Mouse (Mus musculus): Measurements from ENCODE around the gene Camk2n1.

Camk2n1 gene

GRCm38 (mm10) chr4:138447387-138447786, 6.7 kb upstream of the Camk2n1 start:
- DNase-seq (ENCODE audit: extremely low read depth, low read depth, low spot score) = no peak

DNA sequence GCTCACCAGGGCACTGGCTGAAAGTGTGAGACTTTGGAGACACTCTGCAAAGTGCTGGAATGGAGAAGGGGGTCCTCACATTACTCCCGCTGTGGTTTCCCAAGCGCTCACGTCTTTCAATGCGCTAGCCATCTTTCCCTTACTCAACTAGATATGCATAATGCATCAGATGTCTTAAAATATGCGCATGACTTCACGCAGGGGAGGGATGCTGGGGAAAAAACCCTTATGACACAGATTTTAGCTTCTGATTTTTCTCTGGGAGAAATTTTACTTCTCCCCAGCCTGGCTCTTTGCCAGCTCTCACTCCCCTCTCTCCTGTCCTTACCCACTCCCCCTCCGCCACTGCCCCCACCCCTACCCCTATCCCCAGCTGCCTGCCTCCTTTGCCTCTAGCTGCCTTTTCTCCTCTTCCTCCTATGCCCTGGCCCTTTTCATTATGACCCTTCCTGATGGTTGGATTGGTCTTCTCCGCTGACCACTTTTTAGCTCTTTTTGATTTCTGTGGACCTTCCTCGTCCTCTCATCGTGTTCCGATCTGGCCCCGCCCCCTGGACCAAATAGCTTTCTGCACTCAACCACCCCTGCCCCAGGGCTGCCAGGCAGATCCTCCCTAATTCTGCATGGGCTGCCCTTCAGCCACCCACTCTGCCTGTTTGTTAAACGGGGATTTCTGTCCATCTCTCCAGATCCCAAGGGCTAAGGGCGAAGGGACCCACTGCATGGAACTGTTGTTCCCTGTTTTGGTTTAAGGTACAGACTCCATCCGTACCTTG, 6.1 kb upstream of the Camk2n1 start:
- DNase-seq (ENCODE audit: extremely low read depth, low read depth, low spot score) = no peak

DNA sequence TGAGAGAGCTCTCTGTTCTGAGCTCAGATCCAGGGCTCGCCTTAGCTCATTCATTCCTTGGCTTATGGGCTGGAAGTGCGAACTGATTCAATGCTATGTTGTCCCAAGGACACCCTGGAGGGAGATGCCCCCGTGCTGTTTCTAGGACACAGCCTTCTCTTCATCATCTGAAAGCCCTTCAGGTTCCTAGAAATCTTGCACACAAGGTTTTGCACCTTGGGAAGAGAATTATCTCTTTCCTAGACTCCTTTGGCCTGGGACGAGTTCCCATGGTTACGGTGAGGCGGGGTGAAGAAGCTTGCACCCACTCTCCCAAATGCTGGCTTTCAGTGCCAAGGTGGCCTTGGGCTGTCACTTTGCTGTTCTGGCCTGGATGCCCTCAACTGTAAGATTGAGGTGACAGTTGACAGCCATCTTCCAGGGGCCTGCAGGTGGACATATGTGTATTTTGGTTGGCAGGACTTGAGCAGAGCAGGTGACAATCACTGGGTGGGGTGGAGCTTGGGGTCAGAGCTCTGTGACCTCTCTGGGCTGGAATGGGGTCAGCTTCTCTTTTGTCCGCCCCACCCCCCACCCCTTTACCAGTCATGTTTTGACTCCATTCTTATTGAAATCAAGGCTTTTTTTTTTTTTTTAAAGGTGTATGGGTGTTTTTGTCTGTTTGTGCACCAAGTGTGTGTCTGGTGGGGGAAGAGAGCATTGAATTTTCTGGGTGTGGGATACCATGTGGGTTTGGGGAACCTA, 5.1 kb upstream of the Camk2n1 start:
- no peak for DNase-seq (ENCODE audit: extremely low read depth, low read depth, low spot score)

DNA sequence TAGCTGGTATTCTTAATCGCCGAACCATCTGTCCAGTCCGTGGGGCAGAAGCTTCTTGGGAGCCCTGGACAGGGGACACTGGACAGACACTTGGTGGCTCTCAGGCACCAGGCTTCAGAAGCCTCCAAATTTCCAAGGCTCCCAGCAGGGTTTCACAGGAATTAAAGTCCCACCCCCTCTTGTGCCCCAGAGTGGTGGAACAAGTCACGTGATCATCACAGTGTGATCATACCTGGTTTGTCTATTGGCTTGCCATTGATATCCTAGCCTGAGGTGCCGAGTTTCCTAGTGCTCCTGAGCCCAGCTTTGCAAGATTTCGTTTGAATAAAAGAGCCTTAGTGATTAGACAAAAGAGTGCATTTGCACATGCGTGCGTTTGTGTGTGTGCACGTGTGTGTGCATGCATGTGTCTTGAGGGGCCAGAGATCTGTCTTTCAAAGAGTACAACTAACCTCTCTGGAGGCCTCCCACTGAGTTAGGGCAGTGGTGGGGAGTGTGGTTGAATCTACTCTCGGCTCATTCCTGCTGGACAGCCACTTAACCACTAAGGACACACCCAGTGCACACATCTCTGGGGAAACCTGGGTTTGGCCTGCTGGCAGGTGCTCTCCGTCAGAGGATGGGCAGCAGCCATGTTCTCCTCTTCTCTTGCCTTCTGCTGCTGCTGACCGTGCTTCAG, 4.3 kb upstream of the Camk2n1 start:
- DNase-seq (ENCODE audit: extremely low read depth, low read depth, low spot score) = no peak

DNA sequence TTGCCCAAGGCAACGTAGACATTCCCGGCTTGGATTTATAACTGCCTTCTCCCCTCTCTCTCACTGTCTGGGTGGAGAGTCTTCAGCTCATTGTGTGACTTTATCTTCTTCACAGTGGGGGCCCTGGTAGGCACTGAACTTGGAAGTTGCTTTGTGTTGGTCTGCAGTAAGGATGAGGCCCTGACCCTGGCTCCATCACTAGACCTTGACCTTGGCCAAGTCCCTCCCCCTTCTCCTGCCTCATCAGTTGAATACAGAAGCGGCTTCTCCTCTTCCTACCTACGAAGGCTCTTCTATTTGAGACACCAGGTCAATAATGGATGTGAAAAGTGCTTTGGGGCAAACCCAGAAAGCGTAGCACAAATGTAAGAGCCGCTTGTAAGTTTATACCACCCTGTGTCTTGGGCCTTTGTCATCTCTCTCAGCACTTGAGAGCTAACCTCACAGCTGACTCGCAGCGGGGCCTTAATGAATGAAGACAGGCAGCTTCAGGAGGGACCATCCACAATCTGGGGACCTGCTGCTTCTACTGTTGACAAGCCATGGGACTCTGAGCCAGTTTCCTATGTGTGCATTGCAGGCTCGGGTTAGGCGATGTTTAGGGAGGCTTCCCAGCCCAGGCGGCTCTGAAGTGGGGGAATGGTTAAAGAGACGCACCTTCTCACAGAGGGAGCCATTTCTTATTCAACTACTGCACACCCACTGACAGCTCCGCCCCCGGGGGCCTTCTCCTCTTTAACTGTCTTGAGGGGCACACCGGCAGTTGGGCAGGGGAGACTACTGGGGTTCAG, 1.6 kb upstream of the Camk2n1 start:
- DNase-seq (ENCODE audit: extremely low read depth, low read depth, low spot score) = no peak

DNA sequence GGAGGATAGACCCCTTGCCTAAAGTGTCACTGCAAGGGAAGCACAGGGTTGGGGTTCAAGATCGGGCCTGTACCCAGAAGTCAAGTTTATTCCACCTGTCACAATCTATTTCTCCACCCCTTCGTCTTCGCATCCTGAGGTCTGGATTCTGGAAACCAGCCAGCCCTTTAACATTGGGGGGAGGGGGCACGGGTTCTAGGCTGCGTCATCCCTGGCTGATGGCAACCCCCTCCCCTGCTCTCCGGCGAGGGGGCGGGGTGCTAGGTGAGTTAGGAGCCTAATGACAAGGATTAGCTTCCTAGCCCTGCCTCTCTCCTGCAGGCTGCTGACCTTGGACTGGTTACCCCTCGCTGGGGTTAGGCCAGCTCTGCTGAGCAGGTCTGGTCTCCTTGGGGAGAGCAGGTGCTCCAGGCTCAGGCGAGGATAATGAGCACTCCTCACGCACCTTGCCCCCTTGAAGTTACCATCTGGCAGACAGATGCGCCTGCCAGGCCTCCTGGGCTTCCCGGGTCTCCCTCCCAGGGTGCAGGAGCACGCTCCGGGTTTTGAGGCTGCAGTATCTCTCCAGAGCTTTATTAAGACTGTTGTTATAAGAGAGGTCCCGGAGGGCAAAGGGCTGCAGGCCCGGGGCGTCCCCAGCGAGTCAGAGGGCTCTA, 889 bp upstream of the Camk2n1 start:
- no peak for DNase-seq (ENCODE audit: extremely low read depth, low read depth, low spot score)

GRCm38 (mm10) chr4:138454571-138455140, 542 bp downstream of the Camk2n1 start:
- no peak for DNase-seq (ENCODE audit: extremely low read depth, low read depth, low spot score)

DNA sequence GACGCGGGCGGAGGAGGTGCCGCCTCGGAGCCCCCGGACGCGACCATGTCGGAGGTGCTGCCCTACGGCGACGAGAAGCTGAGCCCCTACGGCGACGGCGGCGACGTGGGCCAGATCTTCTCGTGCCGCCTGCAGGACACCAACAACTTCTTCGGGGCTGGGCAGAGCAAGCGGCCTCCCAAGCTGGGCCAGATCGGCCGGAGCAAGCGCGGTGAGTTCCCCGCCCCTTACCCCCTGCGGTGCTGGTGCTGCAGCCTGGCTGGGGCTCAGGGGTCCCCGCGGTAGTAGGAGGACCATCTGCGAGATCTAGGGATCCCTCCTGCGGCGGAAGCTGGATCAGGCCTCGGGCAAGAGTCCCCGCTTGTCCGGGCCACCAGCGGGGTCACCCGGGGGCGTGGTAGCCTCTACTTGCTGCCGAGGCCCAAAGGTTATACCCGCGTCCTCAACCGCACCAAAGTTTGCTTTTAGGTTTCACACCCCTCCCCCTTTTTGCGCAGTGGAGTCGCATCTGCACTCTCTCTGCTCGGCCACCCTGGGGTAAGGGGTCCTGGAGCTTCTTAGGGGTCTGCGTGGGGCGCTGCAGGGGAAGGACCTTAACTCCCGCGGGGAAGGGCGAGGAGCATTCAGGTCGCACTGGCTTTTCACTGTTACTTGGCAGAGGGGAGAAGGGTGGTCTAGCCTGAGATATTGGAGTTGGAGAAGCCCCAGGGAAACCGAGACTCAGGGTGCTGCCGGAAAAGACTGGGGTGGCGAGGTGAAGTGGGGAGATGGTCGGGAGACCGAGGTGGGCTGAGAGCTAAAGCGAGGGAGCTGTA, 1.2 kb downstream of the Camk2n1 start:
- no peak for DNase-seq (ENCODE audit: extremely low read depth, low read depth, low spot score)

DNA sequence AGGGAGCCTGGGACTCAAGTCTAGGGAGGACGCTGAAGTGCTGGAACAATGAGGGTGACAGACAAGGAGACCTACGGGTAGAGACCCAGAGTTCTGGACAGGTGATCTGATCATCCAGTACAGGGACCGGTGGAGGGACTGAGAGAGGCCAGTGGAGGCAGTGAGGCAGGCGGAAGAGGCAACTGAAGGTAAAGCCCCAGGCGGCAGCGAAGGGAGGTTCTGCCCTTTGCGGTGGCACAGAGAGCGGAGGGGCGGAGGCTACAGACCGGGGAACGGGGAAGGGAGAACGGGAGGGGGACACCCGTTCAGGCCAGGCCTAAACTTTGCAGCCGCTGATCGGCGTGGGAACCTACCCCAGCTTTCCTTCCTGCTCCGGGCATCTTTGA, 1.8 kb downstream of the Camk2n1 start:
- no peak for DNase-seq (ENCODE audit: extremely low read depth, low read depth, low spot score)

- no peak for DNase-seq (ENCODE audit: extremely low read depth, low read depth, low spot score)
Measured at GRCm38 (mm10) chr4:138456536-138456935, 2.4 kb downstream of the Camk2n1 start.

GRCm38 (mm10) chr4:138457091-138457490, 3.0 kb downstream of the Camk2n1 start:
- DNase-seq (ENCODE audit: extremely low read depth, low read depth, low spot score) = no peak

DNA sequence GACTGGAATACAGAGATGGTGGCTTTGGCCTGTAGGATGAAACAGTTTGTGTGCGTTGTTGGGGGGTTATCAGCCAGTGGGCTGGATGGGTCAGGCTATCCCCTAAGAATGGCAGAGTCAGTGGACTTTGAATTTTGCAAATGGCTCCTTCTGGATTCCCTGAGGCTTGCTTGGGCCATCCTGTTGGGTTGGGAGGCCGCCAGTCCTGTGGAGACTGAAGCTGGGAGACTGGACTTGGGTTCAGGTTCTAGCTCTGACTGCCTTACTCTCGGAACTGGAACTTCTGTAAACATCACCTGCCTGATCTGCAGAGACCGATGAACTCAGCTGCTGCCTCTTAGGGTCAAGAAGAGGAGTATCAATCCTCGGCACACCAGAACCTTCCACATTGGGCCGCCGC, 4.1 kb downstream of the Camk2n1 start:
- DNase-seq (ENCODE audit: extremely low read depth, low read depth, low spot score) = no peak

DNA sequence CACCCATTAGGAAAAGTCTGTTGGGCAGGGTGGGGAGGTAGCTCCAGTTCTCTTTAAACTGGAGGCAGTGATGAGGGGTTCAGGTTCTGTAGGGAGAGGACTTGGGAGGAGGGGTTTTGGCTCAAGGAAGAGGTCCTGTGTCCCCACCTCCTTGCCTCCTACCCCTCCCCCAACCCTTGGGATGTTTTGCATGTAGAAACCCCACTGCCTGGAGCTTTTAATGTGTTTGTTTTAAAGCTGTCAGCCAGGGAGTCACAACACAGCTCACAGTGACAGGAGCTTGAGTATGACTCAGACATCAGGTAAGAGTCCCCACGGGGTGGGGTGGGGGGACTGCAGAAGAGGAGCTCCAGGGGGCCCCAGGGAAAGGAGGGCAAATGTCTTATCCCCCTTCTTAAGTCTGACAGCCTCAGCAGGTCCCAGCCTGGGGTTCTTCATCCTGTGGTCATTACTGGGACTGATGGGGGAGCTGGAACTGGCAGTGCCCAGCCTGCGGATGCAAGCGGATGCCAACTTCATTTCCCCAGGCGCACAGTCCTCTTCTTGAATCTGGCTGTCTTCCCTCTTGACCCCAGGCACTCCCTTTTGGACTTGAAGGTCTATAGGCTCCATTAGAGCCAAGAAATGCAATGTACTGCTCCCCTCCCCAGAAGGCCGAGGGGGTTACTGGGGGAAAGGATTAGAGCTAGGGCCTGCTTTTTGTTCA, 4.8 kb downstream of the Camk2n1 start:
- no peak for DNase-seq (ENCODE audit: extremely low read depth, low read depth, low spot score)

DNA sequence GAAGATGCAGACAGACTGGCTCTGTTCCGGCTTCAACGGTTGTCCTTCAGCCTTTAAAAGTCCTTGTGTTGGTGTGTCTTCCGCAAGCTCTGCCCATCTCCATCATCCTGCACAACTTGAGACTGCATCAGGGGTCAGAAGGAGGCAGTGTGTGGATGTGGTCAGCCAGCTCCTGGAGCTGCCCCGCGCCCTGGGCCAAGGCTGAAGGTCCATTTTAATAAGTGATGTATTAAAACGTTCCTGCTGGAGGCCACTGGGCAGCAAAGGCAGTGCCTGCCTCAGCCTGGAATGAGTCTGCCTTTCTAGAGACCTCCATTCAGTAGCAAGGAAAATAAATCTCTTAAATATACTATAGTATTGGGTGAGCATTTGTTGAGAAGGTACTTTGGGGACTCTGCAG, 5.7 kb downstream of the Camk2n1 start:
- DNase-seq (ENCODE audit: extremely low read depth, low read depth, low spot score) = no peak

DNA sequence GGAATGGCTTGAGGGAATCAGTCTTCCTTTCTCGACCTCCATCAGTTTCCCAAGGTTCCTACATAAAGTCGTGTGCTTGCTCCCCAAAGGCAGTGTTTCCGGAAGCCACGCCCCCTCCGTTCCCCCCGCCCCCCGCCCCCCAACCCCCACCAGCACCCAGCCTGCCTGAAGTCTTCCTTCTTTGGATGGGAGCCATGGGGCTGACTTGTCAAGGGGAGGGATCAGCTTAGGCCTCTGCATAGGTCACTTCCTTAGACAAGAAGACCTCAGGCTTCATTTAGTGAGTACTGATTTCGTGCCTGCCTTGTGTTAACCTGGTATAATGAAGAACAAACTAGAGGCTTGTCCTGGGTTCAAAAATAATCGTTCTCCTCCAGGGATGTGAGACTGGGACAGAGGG, 6.8 kb downstream of the Camk2n1 start:
- no peak for DNase-seq (ENCODE audit: extremely low read depth, low read depth, low spot score)

- DNase-seq (ENCODE audit: extremely low read depth, low read depth, low spot score) = no peak
Measured at GRCm38 (mm10) chr4:138461471-138461870, 7.4 kb downstream of the Camk2n1 start.

GRCm38 (mm10) chr4:138462971-138463831, 9.1 kb downstream of the Camk2n1 start:
- DNase-seq (ENCODE audit: extremely low read depth, low read depth, low spot score) = no peak
